Mouse (Mus musculus): ENCODE measurements around the gene Fgf13. TPM values are rescaled to one million over a fixed set of nuclear protein-coding genes. Genes with fewer than 3 reads are reported as not detected.

The Fgf13 gene
- total RNA-seq, 2 experiments from 2014 or later = 147 to 154 TPM

- intact Hi-C loops (cut with DNase I) = no loop called here
- no peak for DNase-seq (ENCODE audit: low spot score in 2 of 2)
These were observed 347.2 kb downstream of the Fgf13 start for GRCm38 (mm10) chrX:59220675-59221074.

- intact Hi-C loops (cut with DNase I) = no loop called here
- no peak for DNase-seq (ENCODE audit: low spot score in 2 of 2)
These were observed 366.7 kb downstream of the Fgf13 start for GRCm38 (mm10) chrX:59201146-59201545.

- intact Hi-C loops (cut with DNase I) = loop anchor here (2.0 kb wide), 1 partner anchor 835 kb away; no protein-coding TSS in a partner anchor
- DNase-seq (ENCODE audit: low spot score in 2 of 2) = no peak
These were observed 373.7 kb downstream of the Fgf13 start for GRCm38 (mm10) chrX:59194149-59194548.

GRCm38 (mm10) chrX:59186922-59187321, 380.9 kb downstream of the Fgf13 start:
- intact Hi-C loops (cut with DNase I) = loop anchor here (10.0 kb wide), 1 partner anchor 1858 kb away; no protein-coding TSS in a partner anchor
- DNase-seq (ENCODE audit: low spot score in 2 of 2) = peak in 1 of 2 experiments; percentile 5

- intact Hi-C loops (cut with DNase I) = loop anchor here (5.0 to 10.0 kb wide), 2 partner anchors 1285 to 1862 kb away; no protein-coding TSS in a partner anchor
- no peak for DNase-seq (ENCODE audit: low spot score in 2 of 2)
These were observed 385.5 kb downstream of the Fgf13 start for GRCm38 (mm10) chrX:59182323-59182722.

- intact Hi-C loops (cut with DNase I) = loop anchor here (5.0 to 10.0 kb wide), 2 partner anchors 1288 to 1865 kb away; no protein-coding TSS in a partner anchor
- DNase-seq (ENCODE audit: low spot score in 2 of 2) = no peak
These were observed 388.2 kb downstream of the Fgf13 start for GRCm38 (mm10) chrX:59179627-59180026.

- intact Hi-C loops (cut with DNase I) = no loop called here
- peak; percentile 6 to 14 for DNase-seq (ENCODE audit: low spot score in 2 of 2)
These were observed 388.7 kb downstream of the Fgf13 start for GRCm38 (mm10) chrX:59179081-59179596.

- no peak for DNase-seq (ENCODE audit: low spot score in 2 of 2)
- intact Hi-C loops (cut with DNase I) = no loop called here
These were observed 390.2 kb downstream of the Fgf13 start for GRCm38 (mm10) chrX:59177653-59178052.

GRCm38 (mm10) chrX:59172200-59172599, 395.7 kb downstream of the Fgf13 start:
- no peak for DNase-seq (ENCODE audit: low spot score in 2 of 2)
- intact Hi-C loops (cut with DNase I) = loop anchor here (2.0 kb wide), 1 partner anchor 551 kb away; no protein-coding TSS in a partner anchor

GRCm38 (mm10) chrX:59166763-59167162, 401.1 kb downstream of the Fgf13 start:
- intact Hi-C loops (cut with DNase I) = no loop called here
- DNase-seq (ENCODE audit: low spot score in 2 of 2) = no peak

- DNase-seq (ENCODE audit: low spot score in 2 of 2) = no peak
- intact Hi-C loops (cut with DNase I) = no loop called here
These were observed 425.9 kb downstream of the Fgf13 start for GRCm38 (mm10) chrX:59141947-59142346.

GRCm38 (mm10) chrX:59134928-59135361, 432.9 kb downstream of the Fgf13 start:
- peak; percentile 54 to 59 for DNase-seq (ENCODE audit: low spot score in 2 of 2)
- intact Hi-C loops (cut with DNase I) = loop anchor here (5.0 to 10.0 kb wide), 3 partner anchors 160 to 510 kb away; no protein-coding TSS in a partner anchor

GRCm38 (mm10) chrX:59134166-59134861, 433.6 kb downstream of the Fgf13 start:
- intact Hi-C loops (cut with DNase I) = loop anchor here (10.0 kb wide), 2 partner anchors 160 to 510 kb away; no protein-coding TSS in a partner anchor
- peak; percentile 28 to 48 for DNase-seq (ENCODE audit: low spot score in 2 of 2)

- intact Hi-C loops (cut with DNase I) = loop anchor here (10.0 kb wide), 2 partner anchors 159 to 509 kb away; no protein-coding TSS in a partner anchor
- peak; percentile 38 to 47 for DNase-seq (ENCODE audit: low spot score in 2 of 2)
These were observed 434.1 kb downstream of the Fgf13 start for GRCm38 (mm10) chrX:59133834-59134165.

GRCm38 (mm10) chrX:59133416-59133815, 434.5 kb downstream of the Fgf13 start:
- DNase-seq (ENCODE audit: low spot score in 2 of 2) = peak; percentile 33 to 40
- intact Hi-C loops (cut with DNase I) = loop anchor here (10.0 kb wide), 2 partner anchors 159 to 509 kb away; no protein-coding TSS in a partner anchor

GRCm38 (mm10) chrX:59126637-59127036, 441.2 kb downstream of the Fgf13 start:
- intact Hi-C loops (cut with DNase I) = no loop called here
- DNase-seq (ENCODE audit: low spot score in 2 of 2) = peak; percentile 25 to 37

- intact Hi-C loops (cut with DNase I) = no loop called here
- DNase-seq (ENCODE audit: low spot score in 2 of 2) = no peak
These were observed 454.7 kb downstream of the Fgf13 start for GRCm38 (mm10) chrX:59113187-59113586.

- DNase-seq (ENCODE audit: low spot score in 2 of 2) = no peak
- intact Hi-C loops (cut with DNase I) = no loop called here
These were observed 481.9 kb downstream of the Fgf13 start for GRCm38 (mm10) chrX:59085928-59086327.

GRCm38 (mm10) chrX:59080427-59080826, 487.4 kb downstream of the Fgf13 start:
- intact Hi-C loops (cut with DNase I) = no loop called here
- DNase-seq (ENCODE audit: low spot score in 2 of 2) = no peak

- no peak for DNase-seq (ENCODE audit: low spot score in 2 of 2)
- intact Hi-C loops (cut with DNase I) = no loop called here
These were observed 495.8 kb downstream of the Fgf13 start for GRCm38 (mm10) chrX:59072083-59072482.

GRCm38 (mm10) chrX:59063157-59063556, 504.7 kb downstream of the Fgf13 start:
- DNase-seq (ENCODE audit: low spot score in 2 of 2) = no peak
- intact Hi-C loops (cut with DNase I) = no loop called here
